Mouse (Mus musculus): Measurements from ENCODE around the gene Lrrc1. TPM values are rescaled to one million over a fixed set of nuclear protein-coding genes. Genes with fewer than 3 reads are reported as not detected.
A peak's percentile ranks its signal among the peaks of the same experiment; 100 is the strongest.

Gene Lrrc1
- polyA plus RNA-seq, 1 experiment from 2014 or later, result 18.9 TPM

- ATAC-seq (ENCODE audit: insufficient number of reproducible peaks, insufficient read depth, low FRiP score, low read depth), result peak; percentile 78
- Histone ChIP-seq H3K27ac (replicated peaks in 1 of 2; ENCODE audit: control insufficient read depth in 1 of 2, insufficient read depth in 1 of 2, low read depth in 2 of 2, low read length in 2 of 2) (peak overlapping the region; percentile 90 to 98), H3K36me3 (ENCODE audit: control insufficient read depth, insufficient read depth, low read length) (peaks cover 18% of the 10 kb centered on the region), H3K4me3 (ENCODE audit: control insufficient read depth in 1 of 2, insufficient read depth in 1 of 2, low read depth in 1 of 2, low read length in 2 of 2) (no peak overlapping the region), H3K27me3 (ENCODE audit: control insufficient read depth, insufficient read depth, low read length) (no peaks in the 10 kb centered on the region), H3K4me1 (ENCODE audit: control insufficient read depth in 2 of 2, insufficient read depth in 2 of 2, low read length in 2 of 2) (peaks cover 32 to 41% of the 10 kb centered on the region in 2 experiments), H3K9me3 (ENCODE audit: control insufficient read depth, low read length) (no peaks in the 10 kb centered on the region), H3K4me2 (ENCODE audit: low read length) (peak overlapping the region; percentile 40), H3K9ac (ENCODE audit: low read length) (peak overlapping the region; percentile 68)
- WGBS, result 41% methylated on average over 7 of the region's 7 CpGs
Measured at GRCm38 (mm10) chr9:77463861-77464260, 80.8 kb downstream of the Lrrc1 start.

GRCm38 (mm10) chr9:77463195-77463594 lies 81.5 kb downstream of the Lrrc1 start:
- H3K27ac ChIP-seq (replicated peaks in 1 of 2; ENCODE audit: control insufficient read depth in 1 of 2, insufficient read depth in 1 of 2, low read depth in 2 of 2, low read length in 2 of 2), result peak overlapping the region; percentile 43 to 84
- peak overlapping the region; percentile 56 for H3K9ac ChIP-seq (ENCODE audit: low read length)
- H3K27me3 ChIP-seq (ENCODE audit: control insufficient read depth, insufficient read depth, low read length), result no peaks in the 10 kb centered on the region
- no peak overlapping the region for H3K4me3 ChIP-seq (ENCODE audit: control insufficient read depth in 1 of 2, insufficient read depth in 1 of 2, low read depth in 1 of 2, low read length in 2 of 2)
- no peak overlapping the region for H3K4me2 ChIP-seq (ENCODE audit: low read length)
- no peaks in the 10 kb centered on the region for H3K9me3 ChIP-seq (ENCODE audit: control insufficient read depth, low read length)
- H3K36me3 ChIP-seq (ENCODE audit: control insufficient read depth, insufficient read depth, low read length), result peaks cover 11% of the 10 kb centered on the region
- peaks cover 36 to 41% of the 10 kb centered on the region in 2 experiments for H3K4me1 ChIP-seq (ENCODE audit: control insufficient read depth in 2 of 2, insufficient read depth in 2 of 2, low read length in 2 of 2)
- ATAC-seq (ENCODE audit: insufficient number of reproducible peaks, insufficient read depth, low FRiP score, low read depth), result no peak
- 24% methylated on average over 4 of the region's 4 CpGs for WGBS

GRCm38 (mm10) chr9:77461371-77461915 lies 83.2 kb downstream of the Lrrc1 start:
- Histone ChIP-seq H3K4me1 (ENCODE audit: control insufficient read depth in 2 of 2, insufficient read depth in 2 of 2, low read length in 2 of 2) (peaks cover 36 to 41% of the 10 kb centered on the region in 2 experiments), H3K36me3 (ENCODE audit: control insufficient read depth, insufficient read depth, low read length) (peaks cover 20% of the 10 kb centered on the region), H3K9me3 (ENCODE audit: control insufficient read depth, low read length) (no peaks in the 10 kb centered on the region), H3K4me2 (ENCODE audit: low read length) (no peak overlapping the region), H3K4me3 (ENCODE audit: control insufficient read depth in 1 of 2, insufficient read depth in 1 of 2, low read depth in 1 of 2, low read length in 2 of 2) (no peak overlapping the region), H3K27ac (replicated peaks in 1 of 2; ENCODE audit: control insufficient read depth in 1 of 2, insufficient read depth in 1 of 2, low read depth in 2 of 2, low read length in 2 of 2) (peak overlapping the region; percentile 8 to 64; a peak in 3 of 4 replicates), H3K27me3 (ENCODE audit: control insufficient read depth, insufficient read depth, low read length) (no peaks in the 10 kb centered on the region), H3K9ac (ENCODE audit: low read length) (no peak overlapping the region)
- 70% methylated on average over 9 of the region's 9 CpGs for WGBS
- ATAC-seq (ENCODE audit: insufficient number of reproducible peaks, insufficient read depth, low FRiP score, low read depth), result no peak

- H3K36me3 ChIP-seq (ENCODE audit: control insufficient read depth, insufficient read depth, low read length), result peaks cover 25% of the 10 kb centered on the region
- no peak overlapping the region for H3K9ac ChIP-seq (ENCODE audit: low read length)
- H3K4me3 ChIP-seq (ENCODE audit: control insufficient read depth in 1 of 2, insufficient read depth in 1 of 2, low read depth in 1 of 2, low read length in 2 of 2), result no peak overlapping the region
- H3K9me3 ChIP-seq (ENCODE audit: control insufficient read depth, low read length), result no peaks in the 10 kb centered on the region
- H3K27ac ChIP-seq (replicated peaks in 1 of 2; ENCODE audit: control insufficient read depth in 1 of 2, insufficient read depth in 1 of 2, low read depth in 2 of 2, low read length in 2 of 2), result no peak overlapping the region
- no peaks in the 10 kb centered on the region for H3K27me3 ChIP-seq (ENCODE audit: control insufficient read depth, insufficient read depth, low read length)
- WGBS, result 93% methylated on average over 14 of the region's 14 CpGs
- H3K4me1 ChIP-seq (ENCODE audit: control insufficient read depth in 2 of 2, insufficient read depth in 2 of 2, low read length in 2 of 2), result peaks cover 30 to 31% of the 10 kb centered on the region in 2 experiments
- H3K4me2 ChIP-seq (ENCODE audit: low read length), result no peak overlapping the region
- ATAC-seq (ENCODE audit: insufficient number of reproducible peaks, insufficient read depth, low FRiP score, low read depth), result no peak
Measured at GRCm38 (mm10) chr9:77460408-77460807, 84.3 kb downstream of the Lrrc1 start.

GRCm38 (mm10) chr9:77459365-77459764 lies 85.3 kb downstream of the Lrrc1 start:
- H3K9me3 ChIP-seq (ENCODE audit: control insufficient read depth, low read length), result no peaks in the 10 kb centered on the region
- no peak overlapping the region for H3K9ac ChIP-seq (ENCODE audit: low read length)
- H3K27ac ChIP-seq (replicated peaks in 1 of 2; ENCODE audit: control insufficient read depth in 1 of 2, insufficient read depth in 1 of 2, low read depth in 2 of 2, low read length in 2 of 2), result no peak overlapping the region
- H3K27me3 ChIP-seq (ENCODE audit: control insufficient read depth, insufficient read depth, low read length), result no peaks in the 10 kb centered on the region
- no peak overlapping the region for H3K4me2 ChIP-seq (ENCODE audit: low read length)
- no peak for ATAC-seq (ENCODE audit: insufficient number of reproducible peaks, insufficient read depth, low FRiP score, low read depth)
- no peak overlapping the region for H3K4me3 ChIP-seq (ENCODE audit: control insufficient read depth in 1 of 2, insufficient read depth in 1 of 2, low read depth in 1 of 2, low read length in 2 of 2)
- H3K4me1 ChIP-seq (ENCODE audit: control insufficient read depth in 2 of 2, insufficient read depth in 2 of 2, low read length in 2 of 2), result peaks cover 20 to 21% of the 10 kb centered on the region in 2 experiments
- H3K36me3 ChIP-seq (ENCODE audit: control insufficient read depth, insufficient read depth, low read length), result peaks cover 36% of the 10 kb centered on the region
- WGBS, result 84% methylated on average over 2 of the region's 2 CpGs

GRCm38 (mm10) chr9:77456169-77456826 lies 88.4 kb downstream of the Lrrc1 start:
- Histone ChIP-seq H3K4me3 (ENCODE audit: control insufficient read depth in 1 of 2, insufficient read depth in 1 of 2, low read depth in 1 of 2, low read length in 2 of 2) (no peak overlapping the region), H3K4me1 (ENCODE audit: control insufficient read depth in 2 of 2, insufficient read depth in 2 of 2, low read length in 2 of 2) (peaks cover 4 to 6% of the 10 kb centered on the region in 2 experiments), H3K4me2 (ENCODE audit: low read length) (no peak overlapping the region), H3K9me3 (ENCODE audit: control insufficient read depth, low read length) (no peaks in the 10 kb centered on the region), H3K36me3 (ENCODE audit: control insufficient read depth, insufficient read depth, low read length) (peaks cover 63% of the 10 kb centered on the region), H3K27ac (replicated peaks in 1 of 2; ENCODE audit: control insufficient read depth in 1 of 2, insufficient read depth in 1 of 2, low read depth in 2 of 2, low read length in 2 of 2) (no peak overlapping the region), H3K9ac (ENCODE audit: low read length) (no peak overlapping the region), H3K27me3 (ENCODE audit: control insufficient read depth, insufficient read depth, low read length) (no peaks in the 10 kb centered on the region)
- ATAC-seq (ENCODE audit: insufficient number of reproducible peaks, insufficient read depth, low FRiP score, low read depth), result no peak
- 76% methylated on average over 13 of the region's 13 CpGs for WGBS

GRCm38 (mm10) chr9:77455439-77456168 lies 89.1 kb downstream of the Lrrc1 start:
- Histone ChIP-seq H3K4me1 (ENCODE audit: control insufficient read depth in 2 of 2, insufficient read depth in 2 of 2, low read length in 2 of 2) (peaks cover 0 to 4% of the 10 kb centered on the region in 2 experiments; a peak in 2 of 4 replicates), H3K4me2 (ENCODE audit: low read length) (no peak overlapping the region), H3K9me3 (ENCODE audit: control insufficient read depth, low read length) (no peaks in the 10 kb centered on the region), H3K9ac (ENCODE audit: low read length) (no peak overlapping the region), H3K27ac (replicated peaks in 1 of 2; ENCODE audit: control insufficient read depth in 1 of 2, insufficient read depth in 1 of 2, low read depth in 2 of 2, low read length in 2 of 2) (no peak overlapping the region), H3K36me3 (ENCODE audit: control insufficient read depth, insufficient read depth, low read length) (peaks cover 66% of the 10 kb centered on the region), H3K27me3 (ENCODE audit: control insufficient read depth, insufficient read depth, low read length) (no peaks in the 10 kb centered on the region), H3K4me3 (ENCODE audit: control insufficient read depth in 1 of 2, insufficient read depth in 1 of 2, low read depth in 1 of 2, low read length in 2 of 2) (no peak overlapping the region)
- 87% methylated on average over 19 of the region's 19 CpGs for WGBS
- ATAC-seq (ENCODE audit: insufficient number of reproducible peaks, insufficient read depth, low FRiP score, low read depth), result no peak

Data from heart, embryonic 14.5 days (tissue).